ENCODE assay signal across 29 mouse cellular contexts in the genomic region with DNA sequence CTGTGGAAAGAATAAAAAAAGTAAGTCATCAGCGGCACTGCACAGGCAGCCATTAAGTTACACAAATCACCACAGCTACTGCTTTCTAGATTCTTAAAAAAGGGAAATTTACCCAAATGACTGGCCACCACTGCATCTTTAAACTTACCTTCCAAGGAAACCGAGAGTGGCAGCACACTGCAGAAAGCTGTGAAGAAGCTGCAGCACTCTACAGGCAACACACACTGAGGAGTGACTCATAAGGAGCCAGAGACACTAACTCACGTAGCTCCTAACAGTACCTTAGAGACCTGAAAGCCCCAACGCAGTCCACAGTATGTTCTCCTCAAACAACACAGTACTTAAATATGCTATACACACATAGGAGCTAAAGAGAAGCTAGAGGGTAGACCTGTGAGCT.
"Had no signal": no experiment of that assay in that cellular context is flagged by ENCODE, and none has a peak within 500 bp of the region (broad histone marks: within the 10 kb centered on the region; RNA-seq: fewer than 3 reads in every experiment).

No protein-coding gene starts in this region.

- H3K27me3 ChIP-seq: heart, embryonic 12.5 days; heart, embryonic 13.5 days; heart, embryonic 15.5 days; hindbrain, embryonic 12.5 days; hindbrain, embryonic 13.5 days; hindbrain, embryonic 15.5 days; intestine, embryonic 15.5 days; kidney, embryonic 15.5 days had no signal

- H3K4me2 ChIP-seq: heart, embryonic 11.5 days; heart, embryonic 12.5 days; heart, embryonic 13.5 days; heart, embryonic 15.5 days; hindbrain, embryonic 12.5 days; hindbrain, embryonic 13.5 days; hindbrain, embryonic 14.5 days; hindbrain, embryonic 15.5 days; intestine, embryonic 15.5 days; kidney, embryonic 15.5 days had no signal

- DNase-seq: heart, postnatal 10 days; heart, postnatal 14 days; heart, postnatal 4 days; kidney, adult 11 months; kidney, adult 18-20 months; kidney, adult 2 months; kidney, adult 9 months; kidney, postnatal 10 days; kidney, postnatal 14 days; kidney, postnatal 25 days; kidney, postnatal 36 days; kidney, postnatal 4 days; layer of hippocampus, adult 9-11 months; layer of hippocampus, postnatal 36 days had no signal

- H3K9ac ChIP-seq: heart, embryonic 12.5 days; heart, embryonic 13.5 days; heart, embryonic 15.5 days; hindbrain, embryonic 12.5 days; hindbrain, embryonic 13.5 days; hindbrain, embryonic 14.5 days; hindbrain, embryonic 15.5 days; intestine, embryonic 15.5 days; kidney, embryonic 15.5 days had no signal

- H3K27ac ChIP-seq: heart, embryonic 13.5 days; heart, embryonic 15.5 days; hindbrain, embryonic 10.5 days; hindbrain, embryonic 12.5 days; hindbrain, embryonic 13.5 days; hindbrain, embryonic 14.5 days; hindbrain, embryonic 15.5 days; hindbrain, postnatal 0 days; intestine, embryonic 15.5 days; kidney, embryonic 15.5 days; kidney, postnatal 0 days; layer of hippocampus, adult 2 months; left cerebral cortex, adult 2 months had no signal

- H3K9me3 ChIP-seq: heart, embryonic 12.5 days; heart, embryonic 13.5 days; heart, embryonic 15.5 days; hindbrain, embryonic 10.5 days; hindbrain, embryonic 12.5 days; hindbrain, embryonic 13.5 days; hindbrain, embryonic 15.5 days; intestine, embryonic 15.5 days; kidney, embryonic 15.5 days had no signal

- H3K4me1 ChIP-seq: heart, embryonic 12.5 days; heart, embryonic 13.5 days; heart, embryonic 15.5 days; hindbrain, embryonic 10.5 days; hindbrain, embryonic 12.5 days; intestine, embryonic 15.5 days; kidney, embryonic 15.5 days had no signal

- H3K4me3 ChIP-seq: heart, embryonic 12.5 days; heart, embryonic 13.5 days; heart, embryonic 15.5 days; hindbrain, embryonic 10.5 days; hindbrain, embryonic 12.5 days; hindbrain, embryonic 13.5 days; hindbrain, embryonic 15.5 days; intestine, embryonic 15.5 days; kidney, embryonic 15.5 days; layer of hippocampus, adult 2 months; left cerebral cortex, adult 2 months had no signal

- H3K36me3 ChIP-seq: intestine, embryonic 15.5 days had no signal
